Mouse (Mus musculus): Measurements from ENCODE around the gene Rps18. TPM values are rescaled to one million over a fixed set of nuclear protein-coding genes. Genes with fewer than 3 reads are reported as not detected.

Gene Rps18
- polyA plus RNA-seq, 1 experiment from 2014 or later = 1,803 TPM

DNA sequence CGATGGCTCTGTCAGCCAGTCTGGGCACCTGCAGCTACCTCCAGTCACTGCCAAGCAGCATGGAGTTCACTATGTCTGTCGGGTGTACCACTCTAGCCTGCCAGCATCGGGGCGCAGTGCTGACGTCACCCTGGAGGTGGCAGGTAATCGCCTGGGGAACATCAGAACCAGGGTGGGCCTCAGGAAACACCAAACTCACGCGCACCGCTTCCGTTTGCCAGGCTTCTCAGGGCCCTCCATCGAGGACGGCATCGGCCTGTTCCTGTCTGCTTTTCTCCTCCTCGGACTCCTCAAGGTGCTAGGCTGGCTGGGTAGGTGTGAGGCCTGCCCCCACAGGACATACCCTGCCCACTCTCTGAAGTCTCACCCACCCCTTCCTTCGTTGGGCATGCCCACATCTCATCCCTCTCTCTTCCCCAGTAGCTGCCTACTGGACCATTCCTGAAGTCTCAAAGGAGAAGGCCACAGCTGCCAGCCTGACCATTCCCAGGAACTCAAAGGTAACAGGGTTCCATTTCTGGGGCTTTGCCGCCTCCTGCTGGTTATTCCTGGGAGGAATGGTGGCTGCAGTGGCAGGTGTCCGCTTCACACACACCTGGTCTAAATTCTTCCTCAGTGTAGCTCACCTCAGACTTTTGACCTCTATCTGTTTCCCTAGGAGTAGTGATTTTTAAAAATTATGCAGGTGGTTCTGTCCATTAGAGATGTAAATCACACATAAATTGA is 29.4 kb downstream of the Rps18 start:
- Histone ChIP-seq H3K36me3 (no peaks in the 10 kb centered on the region; the same call in 1 of the 2 replicates), H3K4me3 (replicated peaks) (no peak overlapping the region), H3K4me2 (no peak overlapping the region), H3K9ac (no peak overlapping the region), H3K9me3 (no peaks in the 10 kb centered on the region), H3K4me1 (peaks cover 15% of the 10 kb centered on the region), H3K27me3 (replicated peaks) (no peaks in the 10 kb centered on the region), H3K27ac (no peak overlapping the region)
- no peak for ATAC-seq (ENCODE audit: insufficient read depth, low FRiP score, low read depth)
- WGBS = 71% methylated on average over 17 of the region's 17 CpGs

DNA sequence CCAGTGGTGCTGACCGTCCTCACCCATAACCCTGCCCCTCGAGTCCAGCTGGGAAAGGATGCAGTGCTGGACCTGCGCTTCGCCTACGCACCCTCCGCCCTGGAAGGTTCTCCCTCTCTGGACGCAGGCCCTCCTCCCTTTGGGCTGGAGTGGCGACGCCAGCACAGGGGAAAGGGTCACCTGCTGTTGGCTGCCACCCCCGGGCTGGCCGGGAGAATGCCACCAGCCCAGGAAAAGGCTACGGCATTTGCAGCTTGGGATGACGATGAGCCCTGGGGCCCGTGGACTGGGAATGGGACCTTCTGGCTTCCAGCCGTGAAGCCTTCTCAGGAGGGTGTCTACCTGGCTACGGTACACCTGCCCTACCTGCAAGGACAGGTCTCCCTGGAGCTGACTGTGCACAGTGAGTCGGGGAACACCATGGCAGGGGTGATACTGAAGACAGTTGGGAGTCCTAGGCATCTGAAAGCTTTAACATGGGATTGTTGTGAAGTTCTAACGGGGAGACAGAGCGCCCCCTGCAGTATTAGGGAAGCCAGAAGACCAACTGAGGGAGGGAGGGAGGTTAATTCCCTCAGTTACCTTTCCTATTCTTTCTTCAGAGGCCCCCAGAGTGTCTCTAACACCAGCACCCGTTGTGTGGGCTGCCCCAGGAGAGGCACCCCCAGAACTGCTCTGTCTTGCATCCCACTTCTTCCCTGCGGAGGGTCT is 30.2 kb downstream of the Rps18 start:
- ATAC-seq (ENCODE audit: insufficient read depth, low FRiP score, low read depth) = no peak
- 80% methylated on average over 21 of the region's 21 CpGs for WGBS
- H3K27ac ChIP-seq = no peak overlapping the region
- H3K9ac ChIP-seq = no peak overlapping the region
- H3K4me2 ChIP-seq = no peak overlapping the region
- no peaks in the 10 kb centered on the region; the same call in 1 of the 2 replicates for H3K36me3 ChIP-seq
- H3K4me1 ChIP-seq = peaks cover 9% of the 10 kb centered on the region
- no peak overlapping the region for H3K4me3 ChIP-seq (replicated peaks)
- H3K27me3 ChIP-seq (replicated peaks) = no peaks in the 10 kb centered on the region
- no peaks in the 10 kb centered on the region for H3K9me3 ChIP-seq

DNA sequence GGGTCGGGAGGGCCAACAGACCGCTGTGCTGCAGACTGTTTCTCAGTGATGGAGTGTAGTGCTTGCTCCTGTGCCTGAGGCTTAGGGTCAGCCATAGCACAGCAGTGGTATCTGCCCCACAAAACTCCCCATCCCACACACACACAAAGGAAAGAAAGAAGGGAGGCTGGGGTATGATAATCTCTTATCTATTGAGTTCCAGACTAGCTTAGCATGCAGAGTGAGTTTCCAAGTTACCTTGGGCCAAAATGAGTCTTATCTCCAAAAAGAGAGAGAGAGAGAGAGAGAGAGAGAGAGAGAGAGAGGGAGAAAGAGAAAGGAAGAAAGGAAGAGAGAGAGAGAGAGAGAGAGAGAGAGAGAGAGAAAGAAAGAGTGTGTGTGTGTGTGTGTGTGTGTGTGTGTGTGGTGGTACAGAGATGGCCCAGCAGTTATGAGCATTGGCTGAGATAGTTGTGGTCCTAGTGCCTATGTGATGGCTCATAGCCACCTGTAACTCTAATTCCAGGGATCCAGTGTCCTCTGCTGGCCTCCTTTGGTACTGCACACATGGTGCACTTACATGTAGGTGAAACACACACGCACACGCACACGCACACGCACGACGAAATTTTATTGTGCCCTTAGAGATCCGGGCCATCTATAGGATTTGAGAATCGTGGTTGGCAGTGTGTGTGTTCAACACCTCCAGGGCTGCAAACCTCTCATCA is 31.1 kb downstream of the Rps18 start:
- H3K9me3 ChIP-seq = no peaks in the 10 kb centered on the region
- 79% methylated on average over 10 of the region's 10 CpGs for WGBS
- H3K27ac ChIP-seq = no peak overlapping the region
- H3K27me3 ChIP-seq (replicated peaks) = no peaks in the 10 kb centered on the region
- ATAC-seq (ENCODE audit: insufficient read depth, low FRiP score, low read depth) = no peak
- no peak overlapping the region for H3K4me2 ChIP-seq
- no peak overlapping the region for H3K4me3 ChIP-seq (replicated peaks)
- H3K4me1 ChIP-seq = peaks cover 9% of the 10 kb centered on the region
- no peak overlapping the region for H3K9ac ChIP-seq
- H3K36me3 ChIP-seq = no peaks in the 10 kb centered on the region; the same call in 1 of the 2 replicates

DNA sequence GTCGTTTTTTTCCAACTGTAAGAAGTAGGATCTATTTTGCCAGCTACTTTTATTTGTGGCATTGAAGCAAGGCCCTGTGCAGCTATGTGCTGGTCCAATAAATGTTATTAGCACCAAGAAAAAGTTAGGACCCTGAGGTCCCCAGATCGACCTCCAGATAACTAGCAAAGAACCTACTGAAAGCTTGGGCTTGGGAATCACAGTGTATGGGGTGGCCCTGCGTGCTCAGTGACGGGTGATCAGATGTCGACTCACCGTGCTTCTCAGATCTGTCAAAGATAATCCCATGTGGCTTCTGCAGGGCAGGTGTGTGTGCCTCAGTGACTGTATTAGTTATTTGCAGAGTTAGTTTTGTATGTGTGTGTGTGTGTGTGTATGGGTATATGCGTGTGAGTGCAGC is 34.4 kb downstream of the Rps18 start:
- H3K9me3 ChIP-seq = no peaks in the 10 kb centered on the region
- H3K27ac ChIP-seq = no peak overlapping the region
- peaks cover 15% of the 10 kb centered on the region for H3K36me3 ChIP-seq
- peak overlapping the region; percentile 72; the same call in 1 of the 2 replicates for H3K4me3 ChIP-seq (replicated peaks)
- H3K4me1 ChIP-seq = peaks cover 19% of the 10 kb centered on the region
- no peak for ATAC-seq (ENCODE audit: insufficient read depth, low FRiP score, low read depth)
- H3K27me3 ChIP-seq (replicated peaks) = no peaks in the 10 kb centered on the region
- WGBS = 84% methylated on average over 7 of the region's 7 CpGs
- no peak overlapping the region for H3K9ac ChIP-seq
- H3K4me2 ChIP-seq = no peak overlapping the region

DNA sequence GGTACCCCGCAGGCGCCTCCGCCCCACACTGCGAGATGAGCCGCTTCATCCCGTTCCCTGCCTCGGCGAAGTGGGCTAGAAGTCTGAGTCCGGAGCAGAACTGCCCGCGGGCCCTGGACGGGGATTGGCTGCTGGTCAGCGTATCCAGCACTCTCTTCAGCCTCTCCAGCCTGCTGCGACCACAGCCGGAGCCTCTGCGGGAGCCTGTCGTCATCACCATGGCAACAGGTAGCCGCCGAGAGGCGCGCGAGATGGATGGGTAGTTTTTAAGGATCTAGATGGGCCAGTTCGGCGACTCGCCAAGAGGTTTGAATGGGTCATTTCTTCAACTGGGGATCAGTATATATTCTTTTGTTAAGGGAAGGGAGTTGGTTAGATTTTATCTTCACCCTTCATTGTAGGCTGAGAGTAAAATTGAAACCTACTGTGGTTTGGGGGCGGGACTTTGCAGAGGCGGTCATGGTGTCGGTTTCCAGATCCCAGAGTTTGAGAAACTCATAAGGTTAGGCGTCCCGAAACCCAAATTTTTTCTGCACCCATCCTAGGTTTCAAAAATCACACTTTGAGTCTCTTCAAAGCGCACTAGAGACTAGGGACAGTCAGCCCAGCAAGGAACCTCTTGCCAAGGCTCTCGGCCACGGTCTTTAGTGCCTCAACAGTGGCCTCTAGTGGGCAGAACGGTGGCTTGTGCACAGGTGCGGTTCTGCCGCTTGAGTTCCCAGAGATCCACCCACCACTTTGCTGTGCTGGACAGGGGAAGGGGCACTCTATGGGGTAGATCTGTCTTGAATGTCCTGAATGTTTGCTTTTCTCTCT is 35.3 kb downstream of the Rps18 start:
- Histone ChIP-seq H3K4me3 (replicated peaks) (peak overlapping the region; percentile 72), H3K36me3 (peaks cover 15% of the 10 kb centered on the region; the same call in 1 of the 2 replicates), H3K27me3 (replicated peaks) (no peaks in the 10 kb centered on the region), H3K27ac (peak overlapping the region; percentile 91), H3K4me2 (peak overlapping the region; percentile 94), H3K9me3 (no peaks in the 10 kb centered on the region), H3K9ac (peak overlapping the region; percentile 70), H3K4me1 (peaks cover 19% of the 10 kb centered on the region)
- peak; percentile 11; the same call in 1 of the 2 replicates for ATAC-seq (ENCODE audit: insufficient read depth, low FRiP score, low read depth)
- under 1% methylated on average over 36 of the region's 36 CpGs for WGBS

DNA sequence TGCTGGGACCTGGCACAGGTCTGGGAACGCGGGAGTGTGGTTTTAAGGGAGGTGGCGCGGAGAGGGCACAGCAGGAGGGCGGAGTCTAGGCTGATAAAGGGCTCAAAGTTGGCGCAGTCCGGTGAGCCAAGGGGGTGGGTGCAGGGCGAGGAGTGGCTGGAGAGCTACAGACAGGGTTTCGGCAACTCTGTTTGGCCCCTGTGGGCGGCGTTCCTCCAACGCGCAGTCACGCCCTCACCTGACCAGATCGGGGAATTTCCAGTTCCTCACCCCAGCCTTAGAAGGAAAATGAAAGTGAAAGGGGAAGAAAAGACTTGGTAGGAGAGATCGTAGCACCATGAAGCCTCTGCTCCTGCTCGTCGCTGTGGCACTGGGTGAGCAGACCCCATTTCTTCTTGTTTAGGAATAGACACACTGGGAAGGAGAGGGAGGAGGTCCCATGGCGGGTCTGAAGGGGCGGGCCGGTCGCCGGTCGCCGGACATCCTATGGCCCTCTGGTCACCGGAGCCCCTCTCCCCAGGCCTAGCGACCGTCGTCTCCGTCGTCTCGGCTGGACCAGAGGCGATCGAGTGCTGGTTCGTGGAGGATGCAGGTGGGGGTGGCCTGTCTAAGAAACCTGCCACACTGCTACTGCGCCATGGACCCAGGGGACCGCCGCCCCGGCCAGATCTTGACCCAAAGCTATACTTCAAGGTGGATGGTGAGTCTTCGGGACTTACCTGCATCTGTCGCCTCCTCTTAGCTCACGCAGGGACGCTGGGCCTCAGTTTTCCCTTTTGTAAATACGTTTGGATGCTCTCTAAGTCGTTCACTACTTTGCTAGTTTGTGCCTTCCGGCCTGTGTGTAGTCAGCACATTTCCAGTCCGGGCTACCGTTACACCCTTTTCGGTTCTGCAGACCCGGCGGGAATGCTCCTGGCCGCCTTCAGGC is 36.2 kb downstream of the Rps18 start:
- Histone ChIP-seq H3K27me3 (replicated peaks) (no peaks in the 10 kb centered on the region), H3K4me3 (replicated peaks) (peak overlapping the region; percentile 72), H3K4me2 (peak overlapping the region; percentile 94), H3K27ac (peak overlapping the region; percentile 91), H3K9me3 (no peaks in the 10 kb centered on the region), H3K4me1 (peaks cover 24% of the 10 kb centered on the region), H3K36me3 (peaks cover 15% of the 10 kb centered on the region; the same call in 1 of the 2 replicates), H3K9ac (peak overlapping the region; percentile 70)
- ATAC-seq (ENCODE audit: insufficient read depth, low FRiP score, low read depth) = peak; percentile 67
- 1% methylated on average over 51 of the region's 52 CpGs for WGBS

DNA sequence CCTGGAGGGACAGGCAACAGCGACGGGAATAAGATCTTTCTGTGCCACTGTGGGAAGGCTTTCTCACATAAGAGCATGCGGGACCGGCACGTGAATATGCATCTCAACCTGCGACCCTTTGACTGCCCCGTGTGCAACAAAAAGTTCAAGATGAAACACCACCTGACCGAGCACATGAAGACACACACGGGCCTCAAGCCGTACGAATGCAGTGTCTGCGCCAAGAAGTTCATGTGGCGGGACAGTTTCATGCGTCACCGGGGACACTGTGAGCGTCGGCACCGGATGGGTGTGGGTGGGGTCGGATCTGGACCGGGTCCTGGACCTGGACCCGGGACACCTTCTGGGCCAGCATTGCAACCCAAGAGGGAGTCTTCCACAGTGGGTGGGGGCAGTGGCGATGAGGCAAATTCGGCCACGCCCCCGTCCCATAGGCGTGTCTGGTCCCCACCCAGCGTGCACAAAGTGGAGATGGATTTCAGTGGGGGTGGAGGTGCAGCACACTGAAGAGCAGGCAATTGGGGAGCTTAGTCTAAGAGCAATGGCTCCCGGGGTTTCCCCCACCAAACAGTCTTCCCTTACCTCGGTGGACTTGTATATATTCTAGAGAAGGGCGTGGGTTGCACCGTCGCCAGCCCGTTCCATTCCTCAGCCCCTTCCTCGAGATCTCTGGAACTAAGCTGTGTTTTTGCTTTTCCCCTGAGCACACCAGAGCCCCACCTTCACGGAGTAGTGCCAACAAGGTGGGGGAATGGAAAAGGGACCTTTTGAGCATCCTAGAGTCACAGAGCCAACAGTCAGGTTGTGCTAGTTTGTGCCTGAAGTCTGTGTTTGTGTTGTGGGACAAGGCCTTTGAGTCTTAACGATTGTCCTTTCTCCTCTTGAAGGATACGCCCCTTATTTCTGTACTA is 37.3 kb downstream of the Rps18 start:
- H3K9ac ChIP-seq = 0 out of 2 replicates have a peak overlapping the region, but pooled peaks have one; percentile 70
- H3K36me3 ChIP-seq = peaks cover 21% of the 10 kb centered on the region
- 52% methylated on average over 37 of the region's 37 CpGs for WGBS
- peak overlapping the region; percentile 72 for H3K4me3 ChIP-seq (replicated peaks)
- H3K4me2 ChIP-seq = peak overlapping the region; percentile 94
- peak overlapping the region; percentile 91 for H3K27ac ChIP-seq
- no peaks in the 10 kb centered on the region for H3K27me3 ChIP-seq (replicated peaks)
- ATAC-seq (ENCODE audit: insufficient read depth, low FRiP score, low read depth) = no peak
- peaks cover 24% of the 10 kb centered on the region for H3K4me1 ChIP-seq
- H3K9me3 ChIP-seq = no peaks in the 10 kb centered on the region

DNA sequence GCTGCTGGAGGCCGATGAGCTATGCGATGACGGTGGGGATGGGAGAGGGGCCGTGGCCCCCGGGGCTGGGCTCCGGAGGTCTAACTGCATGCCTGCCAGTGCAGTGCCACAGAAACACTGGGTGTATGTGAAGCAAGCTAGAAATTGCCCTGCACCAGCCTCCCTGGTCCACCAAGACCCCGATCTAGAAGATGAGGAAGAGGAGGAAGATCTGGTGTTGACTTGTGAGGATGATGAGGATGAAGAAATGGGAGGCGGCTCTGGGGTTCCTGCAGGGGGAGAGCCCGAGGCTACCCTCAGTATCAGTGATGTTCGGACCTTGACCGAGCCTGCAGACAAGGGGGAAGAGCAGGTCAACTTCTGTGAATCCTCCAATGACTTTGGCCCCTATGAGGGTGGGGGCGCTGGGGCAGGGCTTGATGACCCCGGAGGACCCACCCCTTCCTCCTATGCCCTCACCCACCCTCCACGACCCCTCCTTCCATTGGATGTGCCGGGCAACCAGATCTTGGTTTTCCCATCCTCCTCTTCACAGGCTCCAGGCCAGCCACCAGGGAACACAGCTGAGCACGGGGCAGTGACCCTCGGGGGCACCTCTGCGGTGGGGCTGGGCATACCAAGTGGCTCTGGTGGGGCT is 38.0 kb downstream of the Rps18 start:
- 0 out of 2 replicates have a peak overlapping the region, but pooled peaks have one; percentile 3 for H3K4me2 ChIP-seq
- H3K4me3 ChIP-seq (replicated peaks) = no peak overlapping the region; the same call in 1 of the 2 replicates
- H3K9me3 ChIP-seq = no peaks in the 10 kb centered on the region
- no peaks in the 10 kb centered on the region for H3K27me3 ChIP-seq (replicated peaks)
- WGBS = 80% methylated on average over 18 of the region's 18 CpGs
- ATAC-seq (ENCODE audit: insufficient read depth, low FRiP score, low read depth) = no peak
- no peak overlapping the region; the same call in 1 of the 2 replicates for H3K27ac ChIP-seq
- H3K36me3 ChIP-seq = peaks cover 27% of the 10 kb centered on the region
- peaks cover 24% of the 10 kb centered on the region for H3K4me1 ChIP-seq
- no peak overlapping the region for H3K9ac ChIP-seq

DNA sequence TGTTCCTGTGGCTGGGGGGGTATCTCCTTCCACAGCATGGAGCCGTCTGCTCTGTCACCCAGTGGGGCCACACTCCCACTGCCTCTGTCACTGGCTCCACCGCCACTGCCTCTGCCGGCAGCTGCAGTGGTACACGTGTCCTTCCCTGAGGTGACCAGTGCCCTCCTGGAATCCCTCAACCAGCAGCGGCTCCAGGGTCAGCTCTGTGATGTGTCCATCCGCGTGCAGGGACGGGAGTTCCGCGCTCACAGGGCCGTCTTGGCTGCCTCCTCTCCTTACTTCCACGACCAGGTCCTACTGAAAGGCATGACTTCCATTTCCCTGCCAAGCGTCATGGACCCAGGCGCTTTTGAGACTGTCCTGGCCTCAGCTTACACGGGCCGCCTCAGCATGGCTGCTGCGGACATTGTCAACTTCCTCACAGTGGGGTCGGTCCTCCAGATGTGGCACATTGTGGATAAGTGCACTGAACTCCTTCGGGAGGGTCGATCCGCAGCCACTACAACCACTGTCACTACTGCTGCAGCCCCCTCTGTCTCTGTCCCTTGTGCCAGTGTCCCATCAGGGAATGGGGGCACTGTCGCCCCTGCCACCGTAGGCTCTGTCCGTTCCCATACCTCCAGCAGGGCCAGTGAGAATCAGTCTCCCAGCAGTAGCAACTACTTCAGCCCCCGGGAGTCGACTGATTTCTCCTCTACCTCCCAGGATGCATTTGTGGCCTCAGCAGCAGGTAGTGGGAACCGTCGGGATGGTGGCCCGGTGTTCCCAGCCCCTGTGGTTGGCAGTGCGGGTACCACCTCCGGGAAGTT is 38.8 kb downstream of the Rps18 start:
- WGBS = 73% methylated on average over 31 of the region's 31 CpGs
- Histone ChIP-seq H3K4me1 (peaks cover 24% of the 10 kb centered on the region), H3K4me2 (peak overlapping the region; percentile 70), H3K27me3 (replicated peaks) (no peaks in the 10 kb centered on the region), H3K9ac (no peak overlapping the region), H3K27ac (peak overlapping the region; percentile 87; the same call in 1 of the 2 replicates), H3K9me3 (no peaks in the 10 kb centered on the region), H3K36me3 (peaks cover 32% of the 10 kb centered on the region), H3K4me3 (replicated peaks) (peak overlapping the region; percentile 58)
- no peak for ATAC-seq (ENCODE audit: insufficient read depth, low FRiP score, low read depth)

Measured in stomach, embryonic 15.5 days (tissue).